Comparison of ENCODE assay signal across 16 mouse cellular contexts in genomic region chr16:87134452-87134851, GRCm38 (mm10).
"Had no signal": no experiment of that assay in that cellular context is flagged by ENCODE, and none has a peak within 500 bp of the region (broad histone marks: within the 10 kb centered on the region; RNA-seq: fewer than 3 reads in every experiment).

No protein-coding gene starts in this region.

- H3K9me3 ChIP-seq: neural tube, embryonic 13.5 days; neural tube, embryonic 15.5 days; stomach, embryonic 15.5 days had no signal

- H3K27me3 ChIP-seq: neural tube, embryonic 13.5 days; neural tube, embryonic 15.5 days; stomach, embryonic 15.5 days had no signal

- DNase-seq: retina, postnatal 1 day; right cerebral cortex, adult 18-20 months; right cerebral cortex, postnatal 14 days; right cerebral cortex, postnatal 25 days; right cerebral cortex, postnatal 4 days; spleen, adult 18-20 months; thymus, adult 18-20 months; thymus, adult 2 months; thymus, postnatal 14 days; thymus, postnatal 25 days; thymus, postnatal 36 days; thymus, postnatal 4 days had no signal

- H3K9ac ChIP-seq: neural tube, embryonic 13.5 days; neural tube, embryonic 15.5 days; stomach, embryonic 15.5 days had no signal

- H3K27ac ChIP-seq: neural tube, embryonic 13.5 days; neural tube, embryonic 15.5 days; stomach, embryonic 15.5 days; stomach, postnatal 0 days had no signal

- H3K4me3 ChIP-seq: neural tube, embryonic 13.5 days; neural tube, embryonic 15.5 days; stomach, embryonic 15.5 days had no signal

- H3K4me2 ChIP-seq: neural tube, embryonic 13.5 days; neural tube, embryonic 15.5 days; stomach, embryonic 15.5 days had no signal

- H3K4me1 ChIP-seq: neural tube, embryonic 13.5 days; neural tube, embryonic 15.5 days; stomach, embryonic 15.5 days had no signal

- H3K36me3 ChIP-seq: neural tube, embryonic 13.5 days; neural tube, embryonic 15.5 days; stomach, embryonic 15.5 days had no signal
